Mouse (Mus musculus) right cerebral cortex, postnatal 4 days (tissue): ENCODE measurements around the gene Hist1h3c.
A peak's percentile ranks its signal among the peaks of the same experiment; 100 is the strongest.
"Not testable (repeated sequence)": the region's sequence is repeated elsewhere in the genome, so short reads cannot be mapped to it uniquely, and the experiment has no call there.

ENCODE experiments used
- DNase-seq: peaks from one replicate; pipeline ENCODE4 v3.0.0-alpha.2; 2022

The Hist1h3c gene

DNA sequence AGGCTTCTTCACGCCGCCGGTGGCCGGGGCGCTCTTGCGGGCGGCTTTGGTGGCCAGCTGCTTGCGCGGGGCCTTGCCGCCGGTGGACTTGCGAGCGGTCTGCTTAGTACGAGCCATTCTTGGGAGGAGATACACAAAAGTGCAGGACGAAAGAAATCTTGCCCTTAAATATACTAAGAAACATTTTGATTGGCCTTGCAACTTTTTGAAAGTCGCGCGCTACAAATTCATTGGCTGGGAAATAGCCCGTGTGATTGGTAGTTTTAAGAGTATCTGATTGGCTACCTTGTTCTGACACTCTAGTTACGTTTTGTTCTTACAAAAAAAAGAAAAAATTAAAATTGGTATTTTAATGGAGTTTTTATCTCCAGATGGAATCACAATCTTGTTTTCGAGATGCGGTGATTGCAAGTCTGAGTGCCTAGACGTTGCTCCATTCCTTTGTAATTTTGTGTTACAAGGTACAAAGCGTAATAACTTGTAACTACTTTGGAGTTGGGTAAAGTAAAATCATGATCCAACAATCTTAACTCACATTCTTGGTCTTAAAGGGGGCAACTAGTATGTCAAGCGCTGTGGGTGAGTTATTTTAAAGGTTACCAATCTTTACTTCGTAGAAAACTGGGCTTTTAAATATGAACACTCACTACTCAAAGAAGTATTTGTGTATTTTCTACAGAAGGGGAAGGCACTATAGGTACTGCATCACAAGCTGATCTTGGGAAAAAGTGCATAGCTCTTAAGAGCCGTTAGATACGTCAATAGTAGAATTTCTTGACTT lies at the start of gene Hist1h3c:
Gene Hist1h3c (minus strand): TSS at position 222 of the 781 bp plus-strand sequence.
- DNase-seq: peak; percentile 87

DNA sequence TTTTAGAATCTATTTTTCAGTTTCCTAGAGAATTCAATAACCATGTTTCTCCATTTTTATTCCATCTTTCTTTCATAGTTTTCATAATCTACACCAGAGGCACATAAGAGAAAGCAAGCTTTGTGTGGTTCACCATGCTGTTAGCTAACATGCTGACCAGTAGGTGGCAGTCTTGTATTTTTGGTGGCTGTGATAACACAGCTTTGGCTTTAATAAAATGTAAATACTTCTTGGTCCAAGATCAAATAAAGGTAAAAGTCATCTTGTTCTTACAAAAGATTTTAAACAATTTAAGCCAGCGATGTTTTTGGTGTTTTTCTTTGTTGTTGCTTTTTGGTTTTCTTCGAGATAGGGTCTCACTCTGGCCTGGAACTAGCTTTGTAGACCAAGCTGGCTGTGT lies 47.1 kb upstream of the Hist1h3c start:
- peak; percentile 42 for DNase-seq

DNA sequence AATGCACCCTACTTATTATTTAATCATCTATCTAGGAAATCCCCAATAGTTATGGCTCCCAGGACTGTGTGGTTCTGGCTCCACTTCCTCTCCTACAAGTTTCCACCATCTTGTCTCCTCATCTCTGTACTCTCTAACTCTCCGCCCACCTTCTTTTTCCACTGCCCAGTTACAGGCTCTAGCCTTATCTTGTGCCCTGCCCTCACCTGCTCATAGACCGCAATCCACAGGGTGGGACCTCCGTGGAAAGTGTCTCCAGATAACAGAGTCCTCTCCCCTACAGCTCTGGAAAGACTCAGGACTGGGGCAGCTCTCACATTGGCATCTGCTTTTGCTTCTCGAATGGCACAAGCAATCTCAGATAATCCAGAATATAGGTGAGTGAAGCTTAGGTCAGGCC lies 33.6 kb upstream of the Hist1h3c start:
- DNase-seq: no peak

DNA sequence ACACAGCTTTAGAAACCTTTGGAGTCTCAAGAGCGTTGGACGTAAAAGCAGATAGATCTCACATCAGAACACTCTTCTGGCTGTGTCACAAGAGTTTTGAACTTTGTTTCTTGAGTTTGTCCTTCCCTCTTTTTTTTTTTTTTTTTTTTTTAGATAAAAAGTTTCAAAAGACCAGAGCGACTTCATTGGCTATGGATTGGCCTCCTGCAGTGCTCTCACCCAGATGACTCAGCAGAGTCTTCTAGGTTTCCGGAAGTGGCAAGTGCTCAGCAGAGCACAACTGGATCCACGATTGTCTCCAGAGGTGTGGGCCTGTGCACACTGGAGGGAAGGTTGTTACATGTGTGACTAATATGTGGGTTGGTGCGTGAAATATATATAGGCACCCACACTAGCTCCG lies 32.9 kb upstream of the Hist1h3c start:
- no peak for DNase-seq

DNA sequence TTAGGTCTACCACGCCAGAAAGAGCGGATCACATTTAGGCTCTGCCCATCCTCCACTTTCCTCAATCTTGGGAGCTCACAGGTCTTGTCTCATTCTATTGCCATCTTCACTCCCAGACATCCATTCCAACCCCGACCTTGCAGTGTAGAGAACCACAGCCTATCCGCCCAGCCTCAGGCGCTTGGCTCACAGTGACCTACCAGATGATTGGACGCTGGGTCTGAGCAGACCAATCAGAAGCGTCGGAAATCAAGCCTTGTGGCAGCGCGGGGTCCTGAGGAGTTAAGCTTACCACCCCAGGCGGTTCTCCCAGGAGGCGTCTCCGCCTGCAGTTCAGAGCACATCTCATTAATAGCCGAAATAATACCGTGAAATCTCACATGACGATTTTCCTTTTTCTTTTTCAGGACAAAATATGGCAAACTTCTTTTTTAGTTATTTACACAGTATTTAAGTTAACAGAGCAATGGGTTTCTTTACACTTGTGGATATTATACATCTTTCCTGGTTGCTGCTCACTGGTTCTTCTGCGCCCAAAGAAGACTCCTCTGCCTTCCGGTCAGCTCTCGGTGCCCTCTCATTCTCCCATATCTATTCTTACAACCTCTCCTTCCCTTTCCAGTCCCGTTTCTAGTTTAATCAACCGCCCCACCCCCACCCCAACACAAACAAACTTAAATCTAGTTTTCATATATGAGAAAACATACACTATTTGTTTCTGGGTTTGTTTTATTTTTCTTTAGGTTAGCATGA lies 27.3 kb upstream of the Hist1h3c start:
- DNase-seq: peak; percentile 21

DNA sequence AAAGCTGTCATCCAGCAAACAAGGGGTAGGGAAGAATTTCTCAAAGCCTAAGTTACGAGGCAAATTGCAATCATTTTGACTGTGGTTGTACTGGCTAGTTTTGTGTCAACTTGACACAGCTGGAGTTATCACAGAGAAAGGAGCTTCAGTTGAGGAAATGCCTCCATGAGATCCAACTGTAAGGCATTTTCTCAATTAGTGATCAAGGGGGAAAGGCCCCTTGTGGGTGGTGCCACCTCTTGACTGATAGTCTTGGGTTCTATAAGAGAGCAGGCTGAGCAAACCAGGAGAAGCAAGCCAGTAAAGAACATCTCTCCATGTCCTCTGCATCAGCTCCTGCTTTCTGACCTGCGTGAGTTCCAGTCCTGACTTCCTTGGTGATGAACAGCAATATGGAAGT lies 24.2 kb upstream of the Hist1h3c start, which contains the start of gene Trim38:
Gene Trim38 (plus strand): TSS at position 301 of the 400 bp plus-strand sequence.
- not testable (repeated sequence) for DNase-seq

DNA sequence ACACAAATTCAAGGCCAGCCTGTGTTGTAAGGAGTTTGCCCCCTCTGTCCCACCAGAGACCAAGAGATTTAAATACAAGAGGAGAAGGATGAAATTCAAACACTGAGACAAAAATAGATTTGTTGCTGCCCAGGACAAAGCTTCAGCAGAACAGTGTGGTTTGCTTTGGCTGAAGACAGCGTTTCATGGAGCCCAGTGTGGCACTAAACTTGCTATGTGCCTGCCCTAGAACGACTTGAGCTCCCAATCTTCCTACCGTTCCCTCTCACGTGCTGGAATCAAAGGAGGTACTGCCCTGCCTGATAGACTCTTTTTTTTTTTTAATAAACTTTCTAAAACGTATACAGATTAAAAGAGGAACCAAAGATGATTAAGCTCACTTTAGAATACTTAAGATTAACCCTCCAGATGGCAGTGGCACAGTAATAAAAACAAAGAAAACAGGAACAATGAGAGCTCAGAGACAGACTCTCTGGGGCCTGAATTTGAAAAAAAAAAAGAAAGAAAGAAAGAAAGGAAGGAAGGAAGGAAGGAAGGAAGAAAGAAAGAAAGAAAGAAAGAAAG lies 23.5 kb upstream of the Hist1h3c start:
- no peak for DNase-seq

DNA sequence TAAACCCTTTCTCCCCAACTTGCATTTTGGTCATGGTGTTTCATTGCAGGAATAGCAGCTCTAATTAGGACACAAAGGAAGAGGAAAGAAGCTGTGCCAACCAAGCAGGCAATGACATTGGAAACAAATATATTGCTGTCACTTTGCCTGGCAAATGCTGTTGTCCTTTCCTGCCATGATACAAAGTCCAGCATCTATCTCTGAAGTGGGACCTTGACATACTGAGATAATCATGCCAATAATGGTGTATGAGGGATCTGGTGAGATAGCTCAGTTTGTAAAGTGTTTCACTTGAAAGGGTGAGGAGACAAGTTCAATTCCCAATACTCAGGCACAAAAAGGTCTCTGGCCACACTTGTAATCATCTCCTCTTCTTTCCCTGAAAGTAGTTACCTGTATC lies 21.4 kb upstream of the Hist1h3c start:
- DNase-seq: no peak

DNA sequence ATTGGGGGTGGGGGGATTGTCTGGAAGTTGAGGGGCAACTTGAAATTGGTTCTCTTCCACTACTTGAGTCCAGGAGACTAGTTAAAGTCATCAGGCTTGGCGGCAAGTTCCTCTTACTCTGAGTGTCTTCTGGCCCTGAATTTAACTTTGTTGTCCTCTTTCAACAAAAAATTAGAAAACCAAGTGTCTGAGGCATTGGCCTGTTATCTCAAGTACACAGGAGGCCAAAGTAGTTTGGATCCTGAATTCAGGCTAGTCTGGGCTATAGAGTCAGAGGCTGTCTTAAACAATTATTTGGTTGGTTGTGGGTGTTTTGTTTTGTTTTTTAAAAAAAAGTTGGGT lies 19.7 kb upstream of the Hist1h3c start:
- DNase-seq: no peak

DNA sequence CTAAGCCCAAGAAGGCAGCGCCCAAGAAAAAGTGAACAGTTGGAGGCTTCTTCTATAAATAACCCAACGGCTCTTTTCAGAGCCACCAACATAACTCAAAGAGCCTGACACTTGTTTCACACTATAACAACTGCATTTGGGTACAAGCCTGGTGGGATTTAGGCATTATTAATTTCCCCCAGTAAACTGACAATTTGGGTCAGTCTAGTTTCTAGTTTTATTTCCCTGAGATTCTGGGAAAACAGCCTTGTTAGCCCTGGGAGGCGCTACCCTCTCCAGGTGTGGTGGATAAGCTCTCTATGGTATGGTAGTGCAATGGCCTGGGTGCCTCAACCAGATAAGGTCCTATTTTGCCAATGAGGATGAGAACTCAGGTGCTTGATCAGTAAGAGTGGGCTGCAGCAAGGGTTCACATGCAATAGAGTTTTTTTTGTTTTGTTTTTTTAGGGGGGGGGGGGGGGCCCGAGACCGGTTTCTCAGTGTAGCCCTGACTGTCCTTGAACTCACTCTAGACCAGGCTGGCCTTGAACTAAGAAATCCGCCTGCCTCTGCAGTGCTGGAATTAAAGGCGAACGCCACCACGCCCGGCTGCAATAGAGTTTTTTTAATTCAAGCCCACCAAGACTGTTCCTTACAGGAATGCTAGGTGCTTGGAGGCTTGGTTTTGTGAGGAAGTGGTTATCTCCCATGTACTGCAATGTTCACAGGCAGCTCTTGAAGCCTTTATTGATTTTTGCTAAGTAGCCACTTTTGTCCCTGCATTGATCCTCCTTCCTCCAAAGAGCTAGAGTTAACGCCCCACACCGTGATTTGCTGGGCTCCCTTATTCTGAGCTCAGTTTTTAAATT lies 19.1 kb upstream of the Hist1h3c start:
- DNase-seq: no peak

DNA sequence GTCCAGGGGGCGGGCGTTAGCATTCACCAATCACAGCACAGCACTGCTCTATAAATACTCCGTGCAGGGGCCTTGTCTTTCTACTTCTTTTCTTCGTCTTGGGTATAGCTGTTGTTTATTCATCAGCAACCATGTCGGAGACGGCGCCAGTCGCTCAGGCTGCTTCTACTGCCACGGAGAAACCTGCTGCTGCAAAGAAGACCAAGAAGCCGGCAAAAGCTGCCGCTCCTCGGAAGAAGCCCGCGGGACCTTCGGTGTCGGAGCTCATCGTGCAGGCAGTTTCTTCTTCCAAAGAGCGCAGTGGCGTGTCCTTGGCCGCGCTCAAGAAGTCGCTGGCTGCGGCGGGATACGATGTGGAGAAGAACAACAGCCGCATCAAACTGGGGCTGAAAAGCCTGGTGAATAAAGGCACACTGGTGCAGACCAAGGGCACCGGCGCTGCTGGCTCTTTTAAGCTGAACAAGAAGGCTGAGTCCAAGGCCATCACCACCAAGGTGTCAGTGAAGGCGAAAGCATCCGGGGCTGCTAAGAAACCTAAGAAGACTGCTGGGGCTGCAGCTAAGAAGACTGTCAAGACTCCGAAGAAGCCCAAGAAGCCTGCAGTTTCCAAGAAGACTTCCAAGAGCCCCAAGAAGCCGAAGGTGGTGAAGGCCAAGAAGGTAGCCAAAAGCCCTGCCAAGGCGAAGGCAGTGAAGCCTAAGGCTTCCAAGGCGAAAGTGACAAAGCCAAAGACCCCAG lies 18.4 kb upstream of the Hist1h3c start, which contains the start of gene Hist1h1a:
Gene Hist1h1a (plus strand): TSS at position 81 of the 738 bp plus-strand sequence.
- peak; percentile 71 for DNase-seq

DNA sequence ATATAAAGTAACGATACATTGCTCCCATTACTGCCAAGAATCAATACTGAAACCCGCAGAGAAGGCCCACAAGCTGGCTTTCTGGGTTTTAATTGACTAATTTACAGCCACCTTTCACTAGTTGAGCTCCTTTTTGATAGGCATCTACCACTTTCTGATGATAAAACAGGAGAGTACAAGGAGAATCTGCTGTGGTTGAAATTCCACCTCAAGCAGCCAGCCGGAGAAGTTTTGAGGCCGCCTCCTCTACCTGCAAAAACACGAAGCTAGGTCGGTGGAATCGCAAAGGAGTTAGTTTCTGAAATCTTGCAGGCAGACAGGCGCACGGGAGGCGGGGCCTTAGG lies 17.8 kb upstream of the Hist1h3c start:
- DNase-seq: no peak

DNA sequence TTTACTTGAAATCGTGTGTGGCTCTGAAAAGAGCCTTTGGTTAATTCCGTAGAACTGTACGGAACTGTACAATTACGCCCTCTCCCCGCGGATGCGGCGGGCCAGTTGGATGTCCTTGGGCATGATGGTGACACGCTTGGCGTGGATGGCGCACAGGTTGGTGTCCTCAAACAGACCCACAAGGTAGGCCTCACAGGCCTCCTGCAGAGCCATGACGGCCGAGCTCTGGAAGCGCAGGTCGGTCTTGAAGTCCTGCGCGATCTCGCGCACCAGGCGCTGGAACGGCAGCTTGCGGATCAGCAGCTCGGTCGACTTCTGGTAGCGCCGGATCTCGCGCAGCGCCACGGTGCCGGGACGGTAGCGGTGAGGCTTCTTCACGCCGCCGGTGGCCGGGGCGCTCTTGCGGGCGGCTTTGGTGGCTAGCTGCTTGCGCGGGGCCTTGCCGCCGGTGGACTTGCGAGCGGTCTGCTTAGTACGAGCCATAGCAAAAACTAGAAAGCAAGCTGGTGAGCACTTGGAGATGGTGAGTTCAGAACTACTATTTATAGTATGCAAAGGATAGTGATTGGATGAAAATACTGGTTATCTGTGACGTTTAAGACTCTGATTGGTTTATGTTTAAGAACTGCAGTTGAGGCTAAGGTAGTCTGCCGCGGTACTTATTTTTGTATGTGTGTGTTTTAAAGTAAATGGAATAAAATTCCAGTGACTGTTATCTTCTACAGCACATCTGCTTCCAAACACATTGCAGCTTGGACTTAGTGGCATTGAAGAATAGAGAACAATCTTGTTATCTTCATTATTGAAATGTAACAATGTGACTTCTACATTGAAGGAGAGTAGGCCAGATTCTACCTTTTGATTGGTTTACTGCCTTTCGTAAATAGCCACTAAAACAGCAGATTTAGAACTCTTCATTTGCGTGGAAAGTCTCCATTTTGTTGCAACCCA lies 16.7 kb upstream of the Hist1h3c start, which contains the start of gene Hist1h3a:
Gene Hist1h3a (minus strand): TSS at position 516 of the 951 bp plus-strand sequence.
- DNase-seq: peak; percentile 23

DNA sequence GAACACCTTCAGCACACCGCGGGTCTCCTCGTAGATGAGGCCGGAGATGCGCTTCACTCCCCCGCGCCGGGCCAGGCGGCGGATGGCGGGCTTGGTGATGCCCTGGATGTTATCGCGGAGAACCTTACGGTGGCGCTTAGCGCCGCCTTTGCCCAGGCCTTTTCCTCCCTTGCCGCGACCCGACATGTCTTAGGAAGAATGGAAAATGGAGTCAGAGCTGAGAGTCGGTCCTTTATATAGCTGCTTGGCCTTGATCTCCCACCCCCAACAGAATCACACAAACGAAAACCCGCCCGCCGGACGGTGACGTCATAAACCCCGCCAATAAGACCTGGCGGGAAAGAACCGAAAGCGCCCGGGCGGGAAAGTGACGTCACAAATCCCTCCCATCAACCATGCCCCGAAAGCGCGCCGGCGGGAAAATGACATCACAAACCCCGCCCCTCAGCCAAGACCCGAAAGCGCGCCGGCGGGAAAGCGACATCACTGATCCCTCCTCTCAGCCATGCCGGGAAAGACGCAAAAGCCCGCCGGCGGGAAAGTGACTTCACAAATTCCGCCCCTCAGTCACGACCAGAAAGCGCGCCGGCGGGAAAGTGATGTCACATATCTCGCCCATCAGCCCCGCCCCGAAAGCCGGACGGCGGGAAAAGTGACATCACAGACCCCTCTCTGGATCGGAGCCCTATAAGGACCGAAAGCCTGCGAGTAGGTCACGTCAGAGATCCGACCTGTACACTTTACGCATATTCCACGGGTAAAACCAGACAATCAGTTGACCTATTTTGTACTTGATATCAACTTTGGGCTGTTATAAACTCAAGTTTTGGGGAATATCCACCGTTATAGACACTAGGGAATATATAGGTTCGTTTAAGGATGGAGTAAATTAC lies 15.8 kb upstream of the Hist1h3c start, which contains the start of gene Hist1h4a:
Gene Hist1h4a (minus strand): TSS at position 259 of the 893 bp plus-strand sequence.
- peak; percentile 99 for DNase-seq

DNA sequence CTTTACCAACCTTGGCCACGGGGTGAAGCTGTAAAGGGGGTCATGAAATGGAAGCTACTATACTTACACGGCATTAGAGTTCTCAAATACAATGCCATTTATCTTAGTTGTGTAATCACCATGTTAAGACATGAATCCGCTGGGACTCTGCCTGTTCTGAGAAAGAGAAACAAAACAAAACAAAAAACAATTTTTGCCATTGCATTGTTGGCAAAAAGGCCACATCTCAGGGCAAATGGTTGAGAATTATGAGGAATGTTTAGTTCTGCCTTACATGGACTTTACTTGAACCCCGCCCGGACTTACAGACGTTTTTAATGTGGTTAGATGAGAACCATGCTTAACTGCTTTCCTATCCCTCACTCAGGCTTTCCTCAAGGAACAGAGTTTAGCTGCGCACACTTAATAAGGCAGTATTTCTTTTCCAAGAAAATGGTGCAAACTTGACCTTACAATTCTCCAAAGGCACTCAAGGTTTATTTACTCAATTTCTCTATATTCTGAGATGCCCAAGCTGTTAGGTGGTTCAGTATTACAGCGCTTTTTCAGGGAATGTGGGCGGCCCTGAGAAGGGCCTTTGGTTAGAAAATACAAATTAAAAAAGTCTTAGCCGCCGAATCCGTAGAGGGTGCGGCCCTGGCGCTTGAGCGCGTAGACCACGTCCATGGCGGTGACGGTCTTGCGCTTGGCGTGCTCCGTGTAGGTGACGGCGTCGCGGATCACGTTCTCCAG lies 15.0 kb upstream of the Hist1h3c start:
- no peak for DNase-seq

DNA sequence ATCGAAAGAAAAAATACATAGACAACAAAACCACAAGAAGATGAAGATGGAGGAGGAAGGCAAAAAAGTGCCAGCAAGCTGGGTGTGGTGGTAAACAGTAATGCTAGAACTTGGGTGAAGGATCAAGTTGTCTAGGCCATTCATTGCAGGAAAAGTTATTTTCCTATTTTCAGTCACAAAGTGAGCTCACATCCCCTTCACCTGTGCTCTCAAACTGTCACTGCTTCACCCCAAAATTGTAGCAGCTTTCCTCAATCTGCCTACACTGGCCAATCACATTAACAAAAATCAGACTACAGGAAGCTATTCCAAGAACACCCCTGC lies 14.5 kb upstream of the Hist1h3c start:
- no peak for DNase-seq

DNA sequence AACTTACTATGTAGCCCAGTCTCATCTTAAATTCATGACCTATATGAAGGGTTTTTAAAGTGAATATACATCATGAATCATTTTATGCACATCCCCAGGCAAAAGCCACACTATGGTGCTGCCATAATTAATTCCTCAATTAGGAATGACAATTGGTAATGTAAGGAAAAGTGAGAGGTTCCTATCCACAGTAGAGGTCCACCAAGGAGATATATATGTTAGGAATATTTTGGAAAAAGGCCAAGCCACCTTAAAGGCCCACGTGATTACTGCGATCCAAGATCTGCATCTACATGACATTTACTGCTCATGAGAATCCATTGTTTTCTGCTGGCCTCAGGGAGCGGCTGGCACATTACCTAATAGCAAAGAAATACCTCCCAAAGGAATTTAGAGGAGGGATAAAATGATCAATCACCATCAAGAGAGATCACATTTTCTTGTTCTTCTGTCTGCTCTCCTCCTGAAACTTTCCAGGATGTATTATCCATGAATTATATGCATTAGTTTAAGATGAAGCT lies 13.9 kb upstream of the Hist1h3c start:
- no peak for DNase-seq

DNA sequence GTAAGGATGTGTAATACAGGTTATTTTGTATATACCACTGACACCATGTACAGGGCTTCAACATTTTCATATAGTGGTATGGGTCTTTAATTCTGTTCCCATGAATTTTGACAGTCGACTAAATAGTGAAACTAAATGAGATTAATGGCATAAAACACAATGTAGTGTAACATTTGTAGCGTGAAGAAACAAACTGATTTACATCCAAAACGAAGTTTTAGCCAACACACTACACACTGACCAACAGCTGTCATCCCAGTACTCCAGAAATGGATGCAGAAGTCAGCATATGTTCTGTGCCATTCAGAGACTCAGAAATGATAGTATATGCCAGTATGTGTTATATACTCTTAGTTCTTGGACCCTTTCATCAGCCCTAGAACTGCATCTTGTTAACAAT lies 12.5 kb upstream of the Hist1h3c start:
- no peak for DNase-seq

DNA sequence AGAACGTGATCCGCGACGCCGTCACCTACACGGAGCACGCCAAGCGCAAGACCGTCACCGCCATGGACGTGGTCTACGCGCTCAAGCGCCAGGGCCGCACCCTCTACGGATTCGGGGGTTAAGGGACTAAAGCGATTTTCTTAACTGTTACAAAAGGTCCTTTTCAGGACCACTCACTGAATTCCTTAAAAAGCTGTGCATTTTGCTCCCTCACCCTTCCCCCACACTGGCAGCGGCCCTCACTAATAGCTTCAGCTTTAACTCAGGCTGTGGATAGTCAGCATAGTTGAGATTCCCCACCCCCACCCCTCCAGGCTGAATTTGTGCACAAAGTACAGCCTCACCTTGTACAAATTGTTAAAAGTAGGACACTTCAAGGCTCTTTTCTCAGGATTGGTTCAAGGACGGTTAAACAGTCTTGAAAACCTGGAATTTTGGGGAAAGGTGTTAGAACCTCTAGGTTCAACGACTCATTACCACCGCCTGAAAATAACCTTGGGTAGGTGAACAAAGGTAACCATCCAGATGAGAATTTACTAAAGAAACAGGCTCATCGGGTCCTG lies 11.9 kb upstream of the Hist1h3c start:
- no peak for DNase-seq
